Mouse (Mus musculus) heart, embryonic 13.5 days (tissue): ENCODE measurements at regions not wholly inside any gene's neighbourhood (a gene's known extent, or its start where the extent isn't known, plus 50 kb on each side); places are given as distances from the start of the nearest gene placed in this dataset.
A peak's percentile ranks its signal among the peaks of the same experiment; 100 is the strongest.

Source experiments
- ATAC-seq: fragments of 200-750 bp; cut with Nextera tagmentation; 2 replicates; pipeline ENCODE4 v1.8.0; 2017; ENCODE audit warnings: moderate TSS enrichment; ENCODE audit not compliant: insufficient number of reproducible peaks, low FRiP score, low TSS enrichment; ENCODE audit errors: extremely low read depth
- H3K27ac ChIP-seq: fragments of 300-500 bp; sonication (generic); replicated peaks from 2 replicates; pipeline ENCODE4 v1.5.1; 2015; ENCODE audit warnings: moderate library complexity, mild to moderate bottlenecking, inconsistent platforms
- H3K27me3 ChIP-seq: fragments of 300-500 bp; sonication (generic); replicated peaks from 2 replicates; pipeline ENCODE4 v1.6.1; 2015; ENCODE audit warnings: mild to moderate bottlenecking, inconsistent platforms
- H3K36me3 ChIP-seq: fragments of 300-500 bp; sonication (generic); 2 replicates; pipeline ENCODE4 v1.6.1; 2015; ENCODE audit warnings: mild to moderate bottlenecking, inconsistent platforms
- H3K4me1 ChIP-seq: fragments of 300-500 bp; sonication (generic); 2 replicates; pipeline ENCODE4 v1.6.1; 2015; ENCODE audit warnings: inconsistent platforms
- H3K4me2 ChIP-seq: fragments of 300-500 bp; sonication (generic); 2 replicates; pipeline ENCODE4 v1.6.1; 2015; ENCODE audit warnings: inconsistent platforms, mild to moderate bottlenecking, moderate library complexity
- H3K4me3 ChIP-seq: fragments of 300-500 bp; sonication (generic); 2 replicates; pipeline ENCODE4 v1.5.1; 2015; ENCODE audit warnings: moderate library complexity, mild to moderate bottlenecking, inconsistent platforms
- H3K9ac ChIP-seq: fragments of 300-500 bp; sonication (generic); 2 replicates; pipeline ENCODE4 v1.6.1; 2015; ENCODE audit warnings: inconsistent platforms, mild to moderate bottlenecking, moderate library complexity
- H3K9me3 ChIP-seq: fragments of 300-500 bp; sonication (generic); 2 replicates; pipeline ENCODE4 v1.6.1; 2016; ENCODE audit warnings: inconsistent platforms
- WGBS: fragments of 180-500 bp; shearing (Covaris S2); methylation state at CpG from one replicate; pipeline ENCODE4 v1.1.7; 2015; ENCODE audit warnings: mixed read lengths; 5-methylcytosine and 5-hydroxymethylcytosine counted together

DNA sequence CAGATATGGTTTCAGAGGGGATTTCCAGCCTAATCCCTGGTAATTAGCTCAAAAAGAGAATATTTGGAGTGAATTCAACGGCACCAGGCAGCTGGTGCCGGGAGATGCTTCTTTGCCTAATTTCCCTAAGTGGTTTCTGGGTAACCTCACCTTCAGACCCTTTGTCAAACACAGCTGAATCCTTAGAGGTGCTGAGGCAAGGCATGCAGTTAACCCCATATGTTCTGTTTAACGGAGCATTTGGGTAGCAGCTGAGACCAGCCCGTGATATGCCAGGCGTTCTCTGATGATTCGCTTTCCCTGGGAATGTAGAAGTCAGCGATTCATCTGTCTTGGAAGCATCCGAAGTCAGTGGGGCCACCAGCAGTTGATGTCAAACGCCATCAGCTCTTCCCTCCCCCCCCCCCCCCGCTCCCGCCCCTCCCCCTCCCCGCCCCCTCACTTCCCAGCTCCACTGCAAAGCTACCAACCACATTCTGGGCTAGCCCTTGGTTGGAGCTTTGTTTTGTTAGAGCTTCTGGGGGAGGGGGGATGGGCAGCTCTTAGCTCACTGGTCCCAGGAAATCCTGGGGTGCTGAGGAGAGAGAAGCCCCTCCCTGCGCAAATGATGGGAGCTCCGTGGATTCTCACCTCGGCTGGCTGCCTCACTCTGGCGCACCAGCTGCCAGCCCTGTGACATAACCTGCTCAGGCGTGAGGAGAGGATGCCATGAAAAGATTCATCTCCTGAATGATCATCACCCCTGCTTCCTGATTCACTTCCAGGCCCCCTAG, 214.5 kb upstream of the Gm10131 start:
- H3K4me1 ChIP-seq: peaks cover 13% of the 10 kb centered on the region
- peak overlapping the region; percentile 37; the same call in 1 of the 2 replicates for H3K9ac ChIP-seq
- 4% methylated on average over 13 of the region's 17 CpGs for WGBS
- H3K27ac ChIP-seq: no peak overlapping the region
- H3K4me3 ChIP-seq: peak overlapping the region; percentile 42
- ATAC-seq: no peak
- H3K27me3 ChIP-seq: peaks cover 39% of the 10 kb centered on the region
- H3K9me3 ChIP-seq: no peaks in the 10 kb centered on the region
- no peaks in the 10 kb centered on the region for H3K36me3 ChIP-seq
- peak overlapping the region; percentile 71 for H3K4me2 ChIP-seq

DNA sequence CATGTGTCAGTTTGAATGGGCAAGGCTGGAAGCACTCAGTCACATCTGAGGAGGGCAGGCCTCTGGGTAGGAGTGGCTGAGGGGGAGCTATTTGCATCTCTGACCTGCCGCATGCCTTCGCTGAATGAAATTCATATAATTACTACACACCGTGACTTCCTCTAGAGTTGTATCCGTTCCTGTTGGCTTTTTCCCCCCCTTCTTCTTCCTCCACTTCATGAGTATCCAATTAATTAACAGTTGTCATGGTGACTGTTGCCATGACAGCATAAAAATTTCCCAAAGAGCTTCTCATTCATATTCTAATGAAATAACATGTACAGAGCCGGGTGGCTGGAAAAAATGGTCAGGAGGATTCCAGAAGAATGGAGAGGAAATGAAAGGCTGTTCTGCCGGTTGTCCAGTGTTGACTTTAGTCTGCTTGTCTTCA, 208.6 kb upstream of the Gm10131 start:
- H3K9me3 ChIP-seq: no peaks in the 10 kb centered on the region
- H3K9ac ChIP-seq: no peak overlapping the region
- 71% methylated on average over 6 of the region's 6 CpGs for WGBS
- H3K27me3 ChIP-seq: peaks cover 13% of the 10 kb centered on the region; the same call in 1 of the 2 replicates
- H3K27ac ChIP-seq: no peak overlapping the region
- H3K4me1 ChIP-seq: no peaks in the 10 kb centered on the region
- no peak overlapping the region for H3K4me3 ChIP-seq
- ATAC-seq: no peak
- H3K36me3 ChIP-seq: no peaks in the 10 kb centered on the region
- no peak overlapping the region for H3K4me2 ChIP-seq

DNA sequence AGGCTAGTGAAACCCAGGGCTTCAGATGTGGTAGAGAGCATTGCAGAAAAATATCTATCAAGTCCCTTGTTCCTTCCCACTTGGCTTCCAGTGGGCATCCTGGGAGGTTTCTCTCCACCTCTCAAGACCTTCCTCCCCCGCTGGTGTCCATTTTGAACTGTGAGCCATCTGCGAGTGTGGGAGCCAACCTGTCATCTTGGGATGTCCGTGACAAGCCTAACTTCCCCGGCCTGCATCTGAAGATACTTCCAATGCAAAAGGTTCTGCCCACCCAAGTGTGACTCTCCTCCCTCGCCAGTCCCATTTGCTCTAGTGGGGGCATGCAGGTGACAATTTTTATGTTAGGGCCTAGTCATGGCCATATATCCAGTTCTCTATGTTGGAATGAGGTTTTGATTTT, 208.2 kb upstream of the Gm10131 start:
- WGBS: 75% methylated on average over 5 of the region's 5 CpGs
- Histone ChIP-seq H3K27ac (no peak overlapping the region), H3K9me3 (no peaks in the 10 kb centered on the region), H3K9ac (no peak overlapping the region), H3K36me3 (no peaks in the 10 kb centered on the region), H3K4me3 (no peak overlapping the region), H3K27me3 (peaks cover 8% of the 10 kb centered on the region; the same call in 1 of the 2 replicates), H3K4me1 (no peaks in the 10 kb centered on the region), H3K4me2 (no peak overlapping the region)
- no peak for ATAC-seq

DNA sequence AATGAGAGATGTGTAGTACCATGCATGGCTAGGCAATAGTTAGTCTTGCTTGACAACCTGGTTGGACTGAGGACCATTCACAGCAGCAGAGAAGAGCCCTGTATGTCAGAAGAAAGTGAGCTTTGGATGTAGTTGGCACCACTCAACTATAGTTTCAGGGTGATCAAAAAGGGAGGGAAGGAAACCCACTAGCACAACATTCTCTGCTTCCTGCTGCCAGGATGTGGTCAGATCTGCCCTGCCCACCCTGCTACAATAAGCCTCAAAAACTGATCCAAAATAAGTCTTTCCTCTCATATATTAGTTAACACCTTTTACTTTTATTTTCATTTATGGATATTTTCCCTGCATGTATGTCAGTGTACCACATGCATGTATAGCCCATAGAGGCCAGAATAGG, 203.7 kb upstream of the Gm10131 start:
- H3K27me3 ChIP-seq: no peaks in the 10 kb centered on the region
- ATAC-seq: no peak
- H3K4me3 ChIP-seq: no peak overlapping the region
- no peaks in the 10 kb centered on the region for H3K4me1 ChIP-seq
- H3K9ac ChIP-seq: no peak overlapping the region
- H3K4me2 ChIP-seq: no peak overlapping the region
- no peaks in the 10 kb centered on the region for H3K36me3 ChIP-seq
- H3K27ac ChIP-seq: no peak overlapping the region
- H3K9me3 ChIP-seq: no peaks in the 10 kb centered on the region

DNA sequence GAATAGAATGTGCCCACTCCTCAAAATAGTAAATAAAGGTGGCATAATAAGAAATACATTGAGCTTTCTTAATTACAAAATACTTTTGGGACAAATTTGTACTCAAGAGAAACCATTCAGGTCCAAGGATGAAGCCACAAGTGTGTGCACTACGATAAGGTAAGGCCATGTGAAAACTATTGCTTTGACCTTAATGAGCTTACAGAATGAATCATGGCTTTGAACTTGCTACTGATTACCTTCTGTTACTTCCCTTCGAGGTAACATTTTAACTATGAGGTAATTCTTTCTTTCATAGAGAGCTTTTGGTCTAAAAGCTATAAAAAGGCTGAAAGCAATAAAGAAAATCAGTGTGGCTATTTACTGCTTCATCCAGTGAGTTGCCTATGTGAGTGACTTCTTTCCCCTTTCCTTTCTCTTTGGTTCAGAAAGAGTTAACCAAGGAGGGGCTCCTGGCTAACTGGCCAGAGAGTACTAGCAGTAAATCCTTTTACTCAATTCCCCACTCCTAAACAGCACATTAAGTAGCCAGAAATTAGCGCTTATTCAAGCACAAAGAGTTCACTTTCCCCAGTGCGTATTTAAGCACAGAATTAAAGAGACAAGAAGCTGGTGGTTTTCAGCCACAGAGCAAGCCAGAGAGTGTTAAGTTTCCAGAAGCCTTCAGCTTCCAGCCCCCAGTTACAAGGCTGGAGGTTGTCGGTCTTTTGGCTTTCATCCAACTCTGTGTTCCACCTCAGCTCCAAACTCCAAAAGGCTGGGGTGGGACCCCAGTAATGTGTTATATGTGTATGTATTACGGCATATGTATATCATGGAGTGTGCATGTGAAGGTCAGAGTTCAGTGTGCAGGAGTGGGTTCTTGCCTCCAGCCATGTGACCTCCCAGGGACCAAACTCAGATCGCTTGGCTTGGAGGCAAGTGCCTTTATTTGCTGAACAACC, 194.3 kb upstream of the Gm10131 start:
- Histone ChIP-seq H3K27me3 (no peaks in the 10 kb centered on the region), H3K4me2 (no peak overlapping the region), H3K36me3 (no peaks in the 10 kb centered on the region), H3K4me1 (peaks cover 6% of the 10 kb centered on the region), H3K4me3 (no peak overlapping the region), H3K27ac (no peak overlapping the region), H3K9ac (no peak overlapping the region), H3K9me3 (peaks cover 6% of the 10 kb centered on the region; the same call in 1 of the 2 replicates)
- no peak for ATAC-seq
- WGBS: 51% methylated on average over 7 of the region's 7 CpGs

DNA sequence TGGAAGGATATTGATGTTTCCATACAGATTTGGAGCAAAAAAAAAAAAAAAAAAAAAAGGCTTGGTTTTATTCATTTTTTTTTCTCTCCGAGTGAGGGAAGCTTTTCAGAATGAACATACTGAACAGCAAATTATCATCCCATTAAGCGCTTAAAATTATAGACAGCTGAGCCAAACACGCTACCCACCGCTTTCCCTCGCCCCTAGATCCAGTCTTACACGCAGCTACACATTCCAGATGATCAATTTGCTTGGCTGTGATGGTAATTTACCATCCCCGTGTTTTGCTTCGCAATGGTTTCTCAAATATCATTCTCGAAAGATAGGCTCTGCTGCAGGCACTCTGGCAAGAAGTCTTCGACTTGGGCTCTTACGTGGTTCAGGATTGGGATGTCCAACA, 192.3 kb upstream of the Gm10131 start:
- peaks cover 3% of the 10 kb centered on the region; the same call in 1 of the 2 replicates for H3K9me3 ChIP-seq
- 85% methylated on average over 11 of the region's 11 CpGs for WGBS
- no peak overlapping the region for H3K27ac ChIP-seq
- peaks cover 15% of the 10 kb centered on the region for H3K4me1 ChIP-seq
- no peak for ATAC-seq
- H3K4me3 ChIP-seq: no peak overlapping the region
- no peak overlapping the region for H3K4me2 ChIP-seq
- no peaks in the 10 kb centered on the region for H3K36me3 ChIP-seq
- no peak overlapping the region for H3K9ac ChIP-seq
- no peaks in the 10 kb centered on the region for H3K27me3 ChIP-seq

DNA sequence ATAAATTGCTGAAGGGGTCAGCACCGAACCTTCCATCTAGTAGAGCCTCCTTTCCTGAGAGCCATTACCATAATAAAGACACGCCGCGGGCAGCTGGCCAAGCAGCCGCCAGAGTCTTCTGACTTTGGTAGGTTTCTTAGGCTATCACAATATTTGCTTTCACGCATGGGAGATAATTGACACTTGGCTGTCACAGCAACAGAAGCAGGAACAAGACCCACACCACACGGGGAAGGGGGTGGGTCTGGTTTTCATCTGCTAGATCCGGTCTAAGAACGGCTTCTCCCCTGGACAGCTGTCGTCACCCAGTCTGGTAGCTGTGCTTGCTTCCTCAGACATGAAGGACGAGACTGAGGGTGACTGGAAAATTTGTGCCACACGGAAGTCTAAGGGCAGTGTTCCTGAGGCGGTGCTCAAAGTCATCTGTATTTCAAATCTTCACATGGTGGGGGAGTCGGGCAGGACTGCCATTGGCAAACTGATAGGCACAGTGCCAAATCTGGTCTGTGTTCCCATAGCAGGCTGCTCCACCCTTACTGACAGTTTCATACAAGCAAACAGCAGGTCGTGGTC, 188.9 kb upstream of the Gm10131 start:
- peaks cover 10% of the 10 kb centered on the region for H3K4me1 ChIP-seq
- H3K4me3 ChIP-seq: peak overlapping the region; percentile 24; the same call in 1 of the 2 replicates
- 0 out of 2 replicates have a peak, but pooled peaks have one; percentile 25 for ATAC-seq
- H3K27ac ChIP-seq: no peak overlapping the region
- WGBS: 19% methylated on average over 15 of the region's 15 CpGs
- no peaks in the 10 kb centered on the region for H3K36me3 ChIP-seq
- H3K9me3 ChIP-seq: no peaks in the 10 kb centered on the region
- H3K9ac ChIP-seq: no peak overlapping the region; the same call in 1 of the 2 replicates
- H3K27me3 ChIP-seq: no peaks in the 10 kb centered on the region
- peak overlapping the region; percentile 55 for H3K4me2 ChIP-seq

DNA sequence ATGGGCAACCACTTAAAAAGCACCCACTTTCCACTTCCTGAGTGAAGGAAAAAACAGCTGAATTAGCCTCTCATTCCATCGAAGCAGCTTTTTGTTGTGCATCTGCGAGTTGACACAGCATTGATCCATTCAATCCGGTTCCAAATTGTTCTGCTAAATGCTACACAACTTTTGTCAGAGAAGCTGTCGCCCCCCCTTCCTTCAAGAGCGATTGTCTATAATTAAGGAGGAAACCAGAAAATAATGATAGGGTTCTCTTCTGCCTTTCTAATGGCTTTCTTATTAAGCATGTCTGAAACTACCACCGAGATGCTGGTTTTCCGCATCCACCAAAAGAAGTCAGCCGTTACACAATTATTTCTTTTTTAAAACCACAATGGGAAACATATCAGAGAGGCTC, 183.2 kb upstream of the Gm10131 start:
- Histone ChIP-seq H3K9ac (no peak overlapping the region), H3K4me3 (no peak overlapping the region), H3K27ac (no peak overlapping the region), H3K4me2 (no peak overlapping the region), H3K9me3 (peaks cover 4% of the 10 kb centered on the region; the same call in 1 of the 2 replicates), H3K36me3 (no peaks in the 10 kb centered on the region), H3K4me1 (no peaks in the 10 kb centered on the region), H3K27me3 (no peaks in the 10 kb centered on the region)
- 86% methylated on average over 8 of the region's 8 CpGs for WGBS
- no peak for ATAC-seq

DNA sequence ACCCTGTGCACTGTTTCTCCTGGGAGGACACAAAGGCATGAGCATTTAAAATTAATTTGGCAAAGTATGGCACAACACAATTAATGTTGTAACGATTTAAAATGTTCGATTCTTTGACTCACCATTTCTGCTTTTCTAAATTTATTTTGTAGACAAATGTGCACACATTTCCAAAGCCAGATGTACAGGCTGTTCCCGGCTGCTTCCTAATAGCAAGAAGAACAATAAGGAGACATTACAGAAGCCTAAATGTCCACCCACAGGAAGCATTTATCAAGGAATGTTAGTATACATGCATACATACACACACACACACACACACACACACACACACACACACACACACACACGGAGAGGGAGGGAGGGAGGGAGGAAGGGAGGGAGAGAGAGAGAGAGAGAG, 179.1 kb upstream of the Gm10131 start:
- no peak overlapping the region for H3K4me2 ChIP-seq
- no peaks in the 10 kb centered on the region for H3K27me3 ChIP-seq
- H3K9me3 ChIP-seq: peaks cover 4% of the 10 kb centered on the region; the same call in 1 of the 2 replicates
- WGBS: 65% methylated on average over 4 of the region's 4 CpGs
- H3K27ac ChIP-seq: no peak overlapping the region
- no peaks in the 10 kb centered on the region for H3K4me1 ChIP-seq
- no peak overlapping the region for H3K4me3 ChIP-seq
- ATAC-seq: no peak
- H3K36me3 ChIP-seq: no peaks in the 10 kb centered on the region
- H3K9ac ChIP-seq: no peak overlapping the region

DNA sequence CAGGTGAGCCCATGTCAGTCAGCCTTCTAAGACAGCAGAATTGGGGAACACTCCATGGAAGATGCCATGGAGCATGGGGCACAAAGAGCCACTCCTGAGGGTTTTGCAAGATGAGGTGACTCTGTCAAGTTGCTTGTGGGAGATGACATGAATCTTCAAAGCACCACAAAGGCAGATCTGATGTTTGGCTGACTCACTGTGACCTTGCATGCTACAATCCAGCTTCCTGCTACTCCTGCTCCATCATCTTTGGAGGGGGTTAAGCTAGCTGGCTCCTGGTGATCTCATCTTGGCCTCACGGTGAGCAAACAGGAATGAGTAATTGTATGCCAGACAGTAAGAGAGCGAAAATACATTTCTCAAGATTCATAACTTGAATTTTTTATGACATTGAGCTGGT, 176.3 kb upstream of the Gm10131 start:
- Histone ChIP-seq H3K27ac (no peak overlapping the region), H3K4me2 (no peak overlapping the region), H3K27me3 (no peaks in the 10 kb centered on the region), H3K4me1 (no peaks in the 10 kb centered on the region), H3K9me3 (no peaks in the 10 kb centered on the region), H3K9ac (no peak overlapping the region), H3K4me3 (no peak overlapping the region), H3K36me3 (no peaks in the 10 kb centered on the region)
- WGBS: 66% methylated on average over 2 of the region's 2 CpGs
- no peak for ATAC-seq

DNA sequence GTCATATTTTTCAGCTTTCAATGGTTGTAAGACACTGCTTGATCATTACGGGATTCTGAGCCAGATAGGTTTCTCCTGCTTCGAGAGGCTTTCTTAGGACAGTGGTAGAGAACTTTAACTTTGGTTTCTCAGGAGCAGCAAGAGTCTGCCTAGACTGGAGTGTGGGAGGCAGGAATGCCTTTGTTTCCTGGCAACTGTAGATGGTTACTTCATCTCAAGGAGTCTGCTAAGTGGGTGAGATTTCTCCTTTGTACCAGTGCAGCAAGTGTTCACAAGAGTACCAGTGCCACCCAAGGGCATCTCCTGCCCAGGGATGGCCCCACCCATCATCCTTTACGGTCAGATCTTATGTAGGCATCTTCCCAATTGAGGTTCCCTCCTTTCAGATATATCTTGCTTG, 173.0 kb upstream of the Gm10131 start:
- H3K27me3 ChIP-seq: no peaks in the 10 kb centered on the region
- no peak for ATAC-seq
- 85% methylated on average over 3 of the region's 3 CpGs for WGBS
- no peaks in the 10 kb centered on the region for H3K36me3 ChIP-seq
- peaks cover 5% of the 10 kb centered on the region; the same call in 1 of the 2 replicates for H3K4me1 ChIP-seq
- no peak overlapping the region for H3K9ac ChIP-seq
- no peaks in the 10 kb centered on the region for H3K9me3 ChIP-seq
- H3K4me2 ChIP-seq: no peak overlapping the region
- no peak overlapping the region for H3K27ac ChIP-seq
- no peak overlapping the region for H3K4me3 ChIP-seq
